Mouse (Mus musculus) layer of hippocampus, adult 11-12 months (tissue): ENCODE measurements at regions not wholly inside any gene's neighbourhood (a gene's known extent, or its start where the extent isn't known, plus 50 kb on each side); places are given as distances from the start of the nearest gene placed in this dataset.
A peak's percentile ranks its signal among the peaks of the same experiment; 100 is the strongest.

ENCODE experiments used
- DNase-seq: peaks from one replicate; pipeline ENCODE4 v3.0.0; 2022; ENCODE audit warnings: low spot score

- no peak for DNase-seq
Observed at GRCm38 (mm10) chr7:67895166-67895565, 57.5 kb upstream of the Igf1r start.

GRCm38 (mm10) chr7:67892917-67893316, 59.7 kb upstream of the Igf1r start:
- DNase-seq: no peak

GRCm38 (mm10) chr7:67883040-67883439, 69.6 kb upstream of the Igf1r start:
- no peak for DNase-seq

GRCm38 (mm10) chr7:67882606-67883005, 70.0 kb upstream of the Igf1r start:
- no peak for DNase-seq

- DNase-seq: no peak
Observed at GRCm38 (mm10) chr7:67878226-67878625, 74.4 kb upstream of the Igf1r start.

- DNase-seq: no peak
Observed at GRCm38 (mm10) chr7:67877587-67877986, 75.0 kb upstream of the Igf1r start.

GRCm38 (mm10) chr7:67854080-67855022, 94.8 kb upstream of the Synm start:
- DNase-seq: no peak

GRCm38 (mm10) chr7:67852859-67853258, 93.3 kb upstream of the Synm start:
- no peak for DNase-seq

GRCm38 (mm10) chr7:67849509-67849862, 89.9 kb upstream of the Synm start:
- DNase-seq: no peak

GRCm38 (mm10) chr7:67848589-67849508, 89.3 kb upstream of the Synm start:
- DNase-seq: peak; percentile 63

- no peak for DNase-seq
Observed at GRCm38 (mm10) chr7:67846796-67847195, 87.3 kb upstream of the Synm start.

GRCm38 (mm10) chr7:67836984-67837383, 77.4 kb upstream of the Synm start:
- no peak for DNase-seq

GRCm38 (mm10) chr7:67836117-67836949, 76.8 kb upstream of the Synm start:
- no peak for DNase-seq

- DNase-seq: no peak
Observed at GRCm38 (mm10) chr7:67831738-67832137, 72.2 kb upstream of the Synm start.

- no peak for DNase-seq
Observed at GRCm38 (mm10) chr7:67827386-67827785, 67.8 kb upstream of the Synm start.

- no peak for DNase-seq
Observed at GRCm38 (mm10) chr7:67826936-67827335, 67.4 kb upstream of the Synm start.

- no peak for DNase-seq
Observed at GRCm38 (mm10) chr7:67826368-67826767, 66.8 kb upstream of the Synm start.

- DNase-seq: no peak
Observed at GRCm38 (mm10) chr7:67825636-67826280, 66.2 kb upstream of the Synm start.

GRCm38 (mm10) chr7:67823943-67824645, 64.6 kb upstream of the Synm start:
- no peak for DNase-seq

- DNase-seq: no peak
Observed at GRCm38 (mm10) chr7:67819551-67819950, 60.0 kb upstream of the Synm start.

GRCm38 (mm10) chr7:67817556-67817955, 58.0 kb upstream of the Synm start:
- no peak for DNase-seq
